Mouse (Mus musculus): ENCODE measurements at regions not wholly inside any gene's neighbourhood (a gene's known extent, or its start where the extent isn't known, plus 50 kb on each side); places are given as distances from the start of the nearest gene placed in this dataset.

GRCm38 (mm10) chr11:84642300-84643106 is 117.2 kb upstream of the Lhx1 start:
- Histone ChIP-seq H3K9me3 (ENCODE audit: control insufficient read depth, insufficient read depth, low read depth, low read length) (no peaks in the 10 kb centered on the region), H3K27ac (ENCODE audit: insufficient read depth, low read depth, low read length, poor library complexity, severe bottlenecking) (no peak overlapping the region), H3K4me1 (ENCODE audit: control insufficient read depth in 2 of 2, insufficient read depth in 2 of 2, low read length in 2 of 2, poor library complexity in 1 of 2) (peaks cover 6% of the 10 kb centered on the region in 2 experiments; a peak in 3 of 4 replicates), H3K9ac (ENCODE audit: insufficient read depth, low read depth, low read length, poor library complexity, severe bottlenecking) (peak overlapping the region; percentile 44; the same call in 1 of the 2 replicates), H3K4me3 (ENCODE audit: insufficient read depth in 1 of 2, low read depth in 1 of 2, low read length in 2 of 2, poor library complexity in 1 of 2, severe bottlenecking in 1 of 2) (peak overlapping the region; percentile 53 to 69), H3K36me3 (ENCODE audit: control insufficient read depth, insufficient read depth, low read length, poor library complexity, severe bottlenecking) (no peaks in the 10 kb centered on the region)
- in situ Hi-C loops (cut with MboI; ENCODE audit: low sequenced_read_pairs in 2 of 2, unreplicated experiment in 2 of 2), result no loop called here
- no peak for TF ChIP-seq HCFC1 (IDR thresholded peaks at IDR 0.05; ENCODE audit: borderline replicate concordance, insufficient read depth, low read length)
- TF ChIP-seq CHD2 (IDR thresholded peaks at IDR 0.05; ENCODE audit: low read depth, low read length), result no peak
- no peak for DNase-seq (ENCODE audit: low read depth, low spot score)

- Histone ChIP-seq H3K9me3 (ENCODE audit: control insufficient read depth, insufficient read depth, low read depth, low read length) (no peaks in the 10 kb centered on the region), H3K27ac (ENCODE audit: insufficient read depth, low read depth, low read length, poor library complexity, severe bottlenecking) (no peak overlapping the region), H3K36me3 (ENCODE audit: control insufficient read depth, insufficient read depth, low read length, poor library complexity, severe bottlenecking) (no peaks in the 10 kb centered on the region), H3K4me1 (ENCODE audit: control insufficient read depth in 2 of 2, insufficient read depth in 2 of 2, low read length in 2 of 2, poor library complexity in 1 of 2) (peaks cover 6 to 7% of the 10 kb centered on the region in 2 experiments; a peak in 3 of 4 replicates), H3K9ac (ENCODE audit: insufficient read depth, low read depth, low read length, poor library complexity, severe bottlenecking) (no peak overlapping the region), H3K4me3 (ENCODE audit: insufficient read depth in 1 of 2, low read depth in 1 of 2, low read length in 2 of 2, poor library complexity in 1 of 2, severe bottlenecking in 1 of 2) (no peak overlapping the region)
- TF ChIP-seq HCFC1 (IDR thresholded peaks at IDR 0.05; ENCODE audit: borderline replicate concordance, insufficient read depth, low read length), result no peak
- no peak for TF ChIP-seq ZNF384 (IDR thresholded peaks at IDR 0.05; ENCODE audit: low read depth, low read length)
- no peak for TF ChIP-seq ZC3H11A (IDR thresholded peaks at IDR 0.05; ENCODE audit: borderline replicate concordance, low read depth, low read length)
- no peak for TF ChIP-seq MAFK (IDR thresholded peaks at IDR 0.05; ENCODE audit: insufficient read depth, low read depth, low read length)
- TF ChIP-seq CHD2 (IDR thresholded peaks at IDR 0.05; ENCODE audit: low read depth, low read length), result no peak
- in situ Hi-C loops (cut with MboI; ENCODE audit: low sequenced_read_pairs in 2 of 2, unreplicated experiment in 2 of 2), result no loop called here
- no peak for DNase-seq (ENCODE audit: low read depth, low spot score)
Observed at GRCm38 (mm10) chr11:84641601-84642000, 116.3 kb upstream of the Lhx1 start.

GRCm38 (mm10) chr11:84638353-84638752 is 113.0 kb upstream of the Lhx1 start:
- Histone ChIP-seq H3K27ac (ENCODE audit: insufficient read depth, low read depth, low read length, poor library complexity, severe bottlenecking) (no peak overlapping the region), H3K4me3 (ENCODE audit: insufficient read depth in 1 of 2, low read depth in 1 of 2, low read length in 2 of 2, poor library complexity in 1 of 2, severe bottlenecking in 1 of 2) (no peak overlapping the region), H3K36me3 (ENCODE audit: control insufficient read depth, insufficient read depth, low read length, poor library complexity, severe bottlenecking) (no peaks in the 10 kb centered on the region), H3K9me3 (ENCODE audit: control insufficient read depth, insufficient read depth, low read depth, low read length) (no peaks in the 10 kb centered on the region), H3K4me1 (ENCODE audit: control insufficient read depth in 2 of 2, insufficient read depth in 2 of 2, low read length in 2 of 2, poor library complexity in 1 of 2) (peaks cover 8 to 17% of the 10 kb centered on the region in 2 experiments; a peak in 3 of 4 replicates), H3K9ac (ENCODE audit: insufficient read depth, low read depth, low read length, poor library complexity, severe bottlenecking) (no peak overlapping the region)
- DNase-seq (ENCODE audit: low read depth, low spot score), result no peak
- in situ Hi-C loops (cut with MboI; ENCODE audit: low sequenced_read_pairs in 2 of 2, unreplicated experiment in 2 of 2), result loop anchor here in 1 of 2 experiments (10.0 kb wide), 1 partner anchor 114 kb away; the partner anchor contains the start of gene Lhx1
- TF ChIP-seq HCFC1 (IDR thresholded peaks at IDR 0.05; ENCODE audit: borderline replicate concordance, insufficient read depth, low read length) (no peak), ZC3H11A (IDR thresholded peaks at IDR 0.05; ENCODE audit: borderline replicate concordance, low read depth, low read length) (no peak), CHD2 (IDR thresholded peaks at IDR 0.05; ENCODE audit: low read depth, low read length) (no peak), ZNF384 (IDR thresholded peaks at IDR 0.05; ENCODE audit: low read depth, low read length) (no peak)

- H3K27ac ChIP-seq (ENCODE audit: insufficient read depth, low read depth, low read length, poor library complexity, severe bottlenecking), result no peak overlapping the region
- H3K4me1 ChIP-seq (ENCODE audit: control insufficient read depth in 2 of 2, insufficient read depth in 2 of 2, low read length in 2 of 2, poor library complexity in 1 of 2), result peaks cover 11 to 16% of the 10 kb centered on the region in 2 experiments; a peak in 3 of 4 replicates
- H3K36me3 ChIP-seq (ENCODE audit: control insufficient read depth, insufficient read depth, low read length, poor library complexity, severe bottlenecking), result no peaks in the 10 kb centered on the region
- no peak overlapping the region for H3K9ac ChIP-seq (ENCODE audit: insufficient read depth, low read depth, low read length, poor library complexity, severe bottlenecking)
- in situ Hi-C loops (cut with MboI; ENCODE audit: low sequenced_read_pairs in 2 of 2, unreplicated experiment in 2 of 2), result loop anchor here in 1 of 2 experiments (10.0 kb wide), 1 partner anchor 112 kb away; the partner anchor contains the start of gene Lhx1
- TF ChIP-seq ZNF384 (IDR thresholded peaks at IDR 0.05; ENCODE audit: low read depth, low read length) (no peak), MAFK (IDR thresholded peaks at IDR 0.05; ENCODE audit: insufficient read depth, low read depth, low read length) (no peak), CHD2 (IDR thresholded peaks at IDR 0.05; ENCODE audit: low read depth, low read length) (no peak), ZC3H11A (IDR thresholded peaks at IDR 0.05; ENCODE audit: borderline replicate concordance, low read depth, low read length) (no peak), HCFC1 (IDR thresholded peaks at IDR 0.05; ENCODE audit: borderline replicate concordance, insufficient read depth, low read length) (no peak)
- H3K9me3 ChIP-seq (ENCODE audit: control insufficient read depth, insufficient read depth, low read depth, low read length), result no peaks in the 10 kb centered on the region
- no peak for DNase-seq (ENCODE audit: low read depth, low spot score)
- H3K4me3 ChIP-seq (ENCODE audit: insufficient read depth in 1 of 2, low read depth in 1 of 2, low read length in 2 of 2, poor library complexity in 1 of 2, severe bottlenecking in 1 of 2), result no peak overlapping the region
Observed at GRCm38 (mm10) chr11:84637268-84637667, 111.9 kb upstream of the Lhx1 start.
